Mouse (Mus musculus) left cerebral cortex, postnatal 4 days (tissue): ENCODE results near the gene Pcgf1. TPM values are rescaled to one million over a fixed set of nuclear protein-coding genes. Genes with fewer than 3 reads are reported as not detected.

Source experiments
- DNase-seq: peaks from one replicate; pipeline ENCODE4 v3.0.0-alpha.2; 2022
- intact Hi-C: fragments of 180-260 bp; cut with DNase I; formaldehyde crosslinking; loops from one replicate; pipeline ENCODE4 v1.15.1; 2025
- total RNA-seq, 2 experiments: library from RNA; stranded (reverse); gene quantifications; 2 replicates each; pipeline ENCODE4 v1.2.3; 2021

Gene Pcgf1
- 10 to 100 TPM; 16.8 to 23.3 TPM for total RNA-seq

- DNase-seq: no peak
- intact Hi-C loops: no loop called here
Observed at GRCm38 (mm10) chr6:83077630-83078323, at the start of gene Pcgf1. Pcgf1 (plus strand) TSS chr6:83077869.

DNA sequence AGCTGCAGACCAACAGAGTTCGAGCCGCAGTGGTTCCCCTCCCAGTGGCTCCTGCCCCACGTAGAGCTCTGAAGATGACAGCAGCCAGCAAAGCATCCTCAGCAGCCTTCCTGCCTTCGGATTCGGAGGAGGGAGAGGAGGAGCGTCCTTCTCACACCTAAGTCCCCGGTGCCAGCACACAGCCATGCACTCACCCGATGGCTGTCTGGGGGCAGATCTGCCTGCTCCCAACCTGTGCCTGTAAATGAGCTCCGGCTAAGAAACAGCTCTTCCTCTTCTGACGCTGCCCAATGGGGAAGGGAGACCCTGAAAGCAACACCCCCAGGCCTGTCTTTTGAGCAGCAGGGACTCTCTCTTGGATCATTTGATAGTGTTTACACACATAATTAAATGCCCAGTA is 47.9 kb upstream of the Pcgf1 start:
- intact Hi-C loops: no loop called here
- DNase-seq: no peak

DNA sequence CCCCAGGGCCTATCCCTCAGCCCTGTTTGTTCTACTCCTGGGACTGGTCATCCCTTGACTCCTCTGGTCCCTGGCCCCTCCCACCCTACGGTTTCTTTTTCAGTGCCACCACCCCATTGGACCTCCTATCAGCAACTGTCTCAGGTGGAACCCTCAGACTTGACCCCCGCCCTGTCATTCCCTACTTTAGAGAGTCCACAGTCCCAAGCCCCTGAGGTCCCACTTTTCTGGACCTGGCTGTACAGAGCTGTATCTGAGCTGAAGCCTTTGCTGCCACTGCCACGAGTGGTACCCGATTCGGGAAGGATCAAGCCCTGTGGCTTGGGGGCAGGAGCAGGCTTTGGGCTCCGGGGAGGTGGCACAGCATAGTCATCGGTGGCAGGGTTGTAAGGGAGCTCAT is 46.6 kb upstream of the Pcgf1 start:
- no peak for DNase-seq
- intact Hi-C loops: no loop called here

DNA sequence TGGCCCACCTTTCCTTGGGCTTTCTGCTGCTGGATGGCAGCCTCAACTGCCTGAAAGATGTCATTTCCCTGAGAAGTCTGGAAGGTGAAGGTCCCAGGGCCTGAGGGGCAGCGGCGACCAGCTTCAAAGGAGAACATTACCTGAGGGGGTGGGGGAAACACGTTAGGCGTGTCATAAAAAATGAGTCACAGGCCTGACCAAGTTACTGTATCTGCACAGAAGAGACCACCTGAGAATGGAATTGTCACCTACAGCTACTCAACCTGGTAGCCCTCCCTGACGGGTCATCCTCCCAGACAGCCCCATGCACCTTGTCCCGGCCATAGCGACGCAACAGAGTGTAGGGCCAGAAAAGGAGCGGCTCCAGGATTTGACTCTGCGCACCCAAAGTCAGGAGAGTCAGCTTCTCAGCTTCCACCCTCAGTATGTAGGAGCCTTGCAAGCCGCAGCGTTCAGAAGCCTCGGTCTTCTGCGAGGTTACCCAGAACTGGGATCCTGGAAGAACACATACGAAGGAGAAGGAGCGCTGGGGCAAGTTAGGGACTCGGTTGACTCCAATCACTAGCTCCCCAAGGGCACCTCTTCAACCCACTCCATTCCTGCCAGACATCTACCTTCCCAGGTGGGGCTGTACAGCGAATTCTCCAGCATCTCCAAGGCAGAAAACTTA is 45.6 kb upstream of the Pcgf1 start:
- DNase-seq: no peak
- intact Hi-C loops: no loop called here

GRCm38 (mm10) chr6:83032769-83033191 is 44.9 kb upstream of the Pcgf1 start:
- intact Hi-C loops: no loop called here
- DNase-seq: no peak

- peak; percentile 55 for DNase-seq
- intact Hi-C loops: no loop called here
Observed at GRCm38 (mm10) chr6:83033249-83034185, 44.2 kb upstream of the Pcgf1 start, which contains the start of the genes Dok1 and Loxl3. Dok1 (minus strand) TSS chr6:83033471. Loxl3 (plus strand) TSS chr6:83034173.

GRCm38 (mm10) chr6:83034463-83035055 is 43.1 kb upstream of the Pcgf1 start:
- intact Hi-C loops: no loop called here
- no peak for DNase-seq

- intact Hi-C loops: no loop called here
- DNase-seq: no peak
Observed at GRCm38 (mm10) chr6:83037188-83037587, 40.5 kb upstream of the Pcgf1 start.

DNA sequence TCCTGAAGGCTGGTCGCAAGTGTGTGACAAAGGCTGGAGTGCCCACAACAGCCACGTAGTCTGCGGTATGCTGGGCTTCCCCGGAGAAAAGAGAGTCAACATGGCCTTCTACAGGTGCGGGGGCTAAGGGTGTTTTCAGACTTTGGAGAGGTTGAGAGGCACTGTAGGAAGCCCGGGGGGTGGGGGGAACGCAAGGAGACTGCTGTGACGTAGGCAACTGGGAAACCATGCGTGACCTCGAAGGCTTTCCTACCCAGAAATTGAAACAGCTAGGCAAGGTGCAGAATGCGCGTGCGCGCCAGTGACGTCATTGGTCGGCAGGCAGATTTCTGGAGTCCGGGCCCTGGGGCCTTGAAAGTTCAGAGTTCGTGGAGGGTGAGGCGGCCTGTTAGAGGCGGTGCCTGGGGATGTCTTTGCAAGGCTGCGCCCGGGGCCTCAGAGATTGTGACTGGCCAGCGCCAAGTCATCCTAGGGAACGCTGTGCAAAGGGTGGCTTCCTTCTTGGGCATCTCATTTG is 39.1 kb upstream of the Pcgf1 start:
- intact Hi-C loops: no loop called here
- peak; percentile 83 for DNase-seq

DNA sequence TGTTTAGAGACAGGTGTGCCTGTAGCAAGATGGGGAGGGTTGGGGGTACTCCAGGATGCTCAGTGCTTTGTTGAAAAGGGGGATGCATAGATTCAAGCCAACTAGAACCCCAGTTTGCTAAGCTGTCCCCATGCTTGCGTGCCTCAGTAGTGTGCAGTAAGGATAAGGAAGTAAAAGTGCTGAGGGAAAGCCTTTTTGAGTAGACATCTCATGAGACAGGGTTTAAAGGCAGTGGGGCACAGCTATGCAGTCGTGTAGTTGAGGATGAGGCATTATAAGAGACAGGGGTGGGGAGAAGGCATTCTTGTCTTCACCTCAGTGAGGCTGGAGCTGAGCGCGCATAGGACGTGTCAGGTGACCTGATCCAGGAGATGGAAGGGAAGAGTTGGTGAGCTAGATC is 37.1 kb upstream of the Pcgf1 start:
- intact Hi-C loops: no loop called here

DNA sequence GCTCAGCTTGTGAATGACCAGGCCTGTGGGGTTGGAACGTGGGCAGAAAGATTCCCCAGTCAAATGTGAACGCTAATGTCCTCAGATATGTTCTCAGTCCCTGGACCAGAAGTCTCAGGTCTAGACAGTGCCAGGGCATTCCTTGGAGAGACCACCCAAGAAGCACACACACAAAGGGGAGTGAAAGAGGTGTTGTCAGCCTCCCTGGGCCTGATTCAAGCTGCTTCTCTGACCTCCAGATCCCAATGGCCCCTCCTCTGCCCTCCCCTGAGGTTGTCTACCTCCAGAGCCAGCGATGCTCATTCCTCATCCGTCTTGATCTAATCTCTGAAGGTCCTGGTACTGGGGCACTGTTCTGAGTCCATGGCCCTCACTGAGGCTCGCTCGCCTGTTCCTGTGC is 34.1 kb upstream of the Pcgf1 start:
- intact Hi-C loops: no loop called here

More for the DNA sequence above, 37.1 kb upstream of the Pcgf1 start:
- DNase-seq: no peak

DNA sequence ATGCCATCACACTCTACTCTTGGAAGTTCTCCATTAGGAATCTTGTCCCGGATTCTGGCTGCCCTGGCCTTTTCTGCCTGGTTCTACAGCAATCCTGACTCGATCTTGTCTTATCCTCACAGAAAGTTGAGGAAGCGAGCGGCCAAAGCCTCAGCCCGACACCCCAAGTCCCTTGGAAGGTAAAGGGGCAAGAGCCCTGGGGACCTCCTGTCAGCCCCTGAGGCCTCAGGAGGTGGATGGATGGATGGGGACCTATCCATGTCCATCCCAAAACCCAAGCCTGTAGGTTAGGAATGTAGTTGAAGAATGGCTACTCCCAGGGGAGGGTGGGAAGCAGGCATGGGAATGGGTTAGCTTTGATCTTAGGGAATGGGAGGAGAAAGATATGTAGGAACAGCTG is 33.7 kb upstream of the Pcgf1 start:
- DNase-seq: no peak
- intact Hi-C loops: no loop called here

More for the DNA sequence above, 34.1 kb upstream of the Pcgf1 start:
- no peak for DNase-seq

- DNase-seq: no peak
- intact Hi-C loops: no loop called here
Observed at GRCm38 (mm10) chr6:83044742-83045141, 32.9 kb upstream of the Pcgf1 start.

DNA sequence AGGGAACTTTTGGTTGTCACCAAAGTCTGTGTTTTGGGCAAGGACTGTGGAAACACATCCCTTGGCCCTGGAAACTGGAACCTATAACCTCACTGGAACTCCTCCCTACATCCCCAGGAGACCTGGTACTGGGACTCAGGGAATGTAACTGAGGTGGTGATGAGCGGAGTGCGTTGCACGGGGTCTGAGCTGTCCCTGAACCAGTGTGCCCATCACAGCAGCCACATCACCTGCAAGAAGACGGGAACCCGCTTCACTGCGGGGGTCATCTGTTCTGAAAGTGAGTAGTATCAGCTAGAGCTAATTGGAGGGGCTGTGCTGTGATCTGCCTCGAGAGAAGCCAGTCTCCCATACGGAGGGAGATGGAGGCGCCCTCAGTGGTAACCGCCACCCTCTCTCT is 28.3 kb upstream of the Pcgf1 start:
- no peak for DNase-seq
- intact Hi-C loops: no loop called here

DNA sequence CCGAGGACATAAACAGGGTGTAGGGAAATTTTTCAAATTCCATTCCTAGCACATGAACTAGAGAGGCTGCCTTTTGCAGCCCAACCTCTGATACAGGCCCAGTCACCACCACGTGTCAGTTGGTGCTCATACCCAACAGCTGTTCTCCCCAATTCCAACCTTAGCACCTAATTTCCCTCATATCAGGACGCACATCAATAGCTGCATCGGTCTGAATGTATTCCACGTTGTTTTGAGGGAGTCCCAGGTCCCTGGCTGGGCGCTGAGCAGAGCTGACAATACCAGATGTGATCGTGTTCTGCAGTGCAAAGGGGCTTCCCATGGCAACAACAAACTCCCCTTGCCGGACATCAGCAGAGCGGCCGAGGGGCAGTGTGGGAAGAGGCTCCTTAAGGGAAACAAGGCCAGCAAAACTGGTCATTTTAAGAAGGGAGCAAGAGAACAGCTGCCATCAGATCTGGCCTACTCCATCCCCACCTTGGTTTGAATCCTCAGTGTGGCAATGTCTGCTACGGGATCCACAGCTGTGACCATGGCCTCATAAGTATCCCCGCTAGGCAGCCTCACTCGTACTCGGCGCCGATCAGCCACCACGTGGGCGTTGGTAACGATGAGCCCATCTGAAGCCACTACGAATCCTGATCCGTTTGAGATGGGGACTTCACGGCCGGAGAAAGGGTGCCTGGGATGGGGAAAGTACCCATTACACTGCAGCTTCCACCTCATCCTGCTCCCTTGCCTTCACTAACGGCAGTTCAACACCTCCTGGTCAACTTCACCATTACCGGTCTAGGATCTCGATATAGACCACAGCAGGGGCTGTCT is 24.3 kb upstream of the Pcgf1 start:
- DNase-seq: no peak
- intact Hi-C loops: loop anchor here (10.0 kb wide), 1 partner anchor 59 kb away; no protein-coding TSS in a partner anchor

GRCm38 (mm10) chr6:83054074-83054851 is 23.4 kb upstream of the Pcgf1 start, which contains the start of gene Aup1:
Aup1 (plus strand) TSS chr6:83054521.
- DNase-seq: peak; percentile 95
- intact Hi-C loops: loop anchor here (10.0 kb wide), 1 partner anchor 59 kb away; no protein-coding TSS in a partner anchor

GRCm38 (mm10) chr6:83054871-83055431 is 22.7 kb upstream of the Pcgf1 start, which contains the start of gene Htra2:
Htra2 (minus strand) TSS chr6:83055273.
- peak; percentile 50 for DNase-seq
- intact Hi-C loops: loop anchor here (10.0 kb wide), 1 partner anchor 60 kb away; no protein-coding TSS in a partner anchor

- intact Hi-C loops: loop anchor here (10.0 kb wide), 1 partner anchor 63 kb away; no protein-coding TSS in a partner anchor
- DNase-seq: no peak
Observed at GRCm38 (mm10) chr6:83057790-83058189, 19.9 kb upstream of the Pcgf1 start, which contains the start of gene Dqx1. Dqx1 (plus strand) TSS chr6:83057844.
